In genomic region chr8:84986379-84986945, GRCm38 (mm10) we compare ENCODE assay signal across 9 mouse cellular contexts. TPM values are rescaled to one million over a fixed set of nuclear protein-coding genes. Genes with fewer than 3 reads are reported as not detected.
DNase-seq lines count a peak whose midpoint lies in the region; ATAC-seq and TF ChIP-seq lines count a peak whose summit lies in the region.
"Had no signal": no experiment of that assay in that cellular context is flagged by ENCODE, and none has a peak within 500 bp of the region (broad histone marks: within the 10 kb centered on the region; RNA-seq: fewer than 3 reads in every experiment).

No protein-coding gene starts in this region.

- no peak for ATAC-seq in embryonic facial prominence, embryonic 11.5 days (replicated peaks; ENCODE audit: insufficient number of reproducible peaks, low FRiP score, low TSS enrichment, low read depth)
- no peak for ATAC-seq in intestine, embryonic 15.5 days
- no peak for ATAC-seq in neural tube, embryonic 12.5 days (ENCODE audit: low FRiP score, low read depth)

- peaks cover 11% of the 10 kb centered on the region for H3K4me1 ChIP-seq in embryonic facial prominence, embryonic 11.5 days (ENCODE audit: control insufficient read depth, insufficient read depth, low read length)
- peaks cover 54% of the 10 kb centered on the region for H3K4me1 ChIP-seq in intestine, embryonic 15.5 days (replicated peaks)
- H3K4me1 ChIP-seq in neural tube, embryonic 12.5 days, result peaks cover 26% of the 10 kb centered on the region

- DNase-seq in left cerebral cortex, adult 2 months (ENCODE audit: extremely low spot score in 1 of 2, low spot score in 2 of 2), result no peak
- DNase-seq in left cerebral cortex, postnatal 10 days (ENCODE audit: extremely low spot score in 1 of 2, low spot score in 2 of 2), result no peak
- no peak for DNase-seq in embryonic facial prominence, embryonic 11.5 days (ENCODE audit: low spot score)
- no peak for DNase-seq in right cerebral cortex, postnatal 14 days
- DNase-seq in ovary, postnatal 14 days (ENCODE audit: low spot score), result no peak
- DNase-seq in spleen, postnatal 4 days (ENCODE audit: low spot score in 2 of 2), result no peak

- H3K9me3 ChIP-seq in embryonic facial prominence, embryonic 11.5 days (replicated peaks; ENCODE audit: control insufficient read depth, low read length), result no peaks in the 10 kb centered on the region
- no peaks in the 10 kb centered on the region for H3K9me3 ChIP-seq in intestine, embryonic 15.5 days
- no peaks in the 10 kb centered on the region for H3K9me3 ChIP-seq in neural tube, embryonic 12.5 days

- H3K27ac ChIP-seq in left cerebral cortex, adult 2 months, result peak overlapping the region; percentile 91
- no peak overlapping the region for H3K27ac ChIP-seq in embryonic facial prominence, embryonic 11.5 days (replicated peaks; ENCODE audit: low read depth, low read length)
- peak overlapping the region; percentile 88 for H3K27ac ChIP-seq in intestine, embryonic 15.5 days
- no peak overlapping the region for H3K27ac ChIP-seq in neural tube, embryonic 12.5 days

- WGBS in embryonic facial prominence, embryonic 11.5 days, result 40% methylated on average over 8 of the region's 8 CpGs
- 32% methylated on average over 8 of the region's 8 CpGs for WGBS in intestine, embryonic 15.5 days
- WGBS in neural tube, embryonic 12.5 days, result 41% methylated on average over 8 of the region's 8 CpGs

- H3K4me3 ChIP-seq in left cerebral cortex, adult 2 months, result peak overlapping the region; percentile 60
- peak overlapping the region; percentile 44 for H3K4me3 ChIP-seq in embryonic facial prominence, embryonic 11.5 days (ENCODE audit: low read depth, low read length)
- peak overlapping the region; percentile 51 for H3K4me3 ChIP-seq in intestine, embryonic 15.5 days (replicated peaks)
- peak overlapping the region; percentile 43; the same call in 1 of the 2 replicates for H3K4me3 ChIP-seq in neural tube, embryonic 12.5 days

- no peaks in the 10 kb centered on the region for H3K36me3 ChIP-seq in embryonic facial prominence, embryonic 11.5 days (replicated peaks; ENCODE audit: control insufficient read depth, insufficient read depth, low read depth, low read length)
- H3K36me3 ChIP-seq in intestine, embryonic 15.5 days, result no peaks in the 10 kb centered on the region
- H3K36me3 ChIP-seq in neural tube, embryonic 12.5 days, result no peaks in the 10 kb centered on the region

- H3K27me3 ChIP-seq in embryonic facial prominence, embryonic 11.5 days (ENCODE audit: control insufficient read depth, insufficient read depth, low read length), result no peaks in the 10 kb centered on the region
- H3K27me3 ChIP-seq in intestine, embryonic 15.5 days (replicated peaks), result no peaks in the 10 kb centered on the region
- H3K27me3 ChIP-seq in neural tube, embryonic 12.5 days (replicated peaks), result peaks cover 37% of the 10 kb centered on the region

- intact Hi-C loops in left cerebral cortex, adult 2 months (cut with DNase I), result loop anchor here (1.0 kb wide), 1 partner anchor 8 kb away; the partner anchor contains the start of gene Junb
- intact Hi-C loops in left cerebral cortex, postnatal 10 days (cut with DNase I), result no loop called here

- TF ChIP-seq CTCF in left cerebral cortex, adult 2 months (IDR thresholded peaks at IDR 0.05), result no peak

- peak overlapping the region; percentile 57 for H3K9ac ChIP-seq in embryonic facial prominence, embryonic 11.5 days (replicated peaks; ENCODE audit: low read length)
- H3K9ac ChIP-seq in intestine, embryonic 15.5 days, result peak overlapping the region; percentile 56
- H3K9ac ChIP-seq in neural tube, embryonic 12.5 days, result no peak overlapping the region; the same call in 1 of the 2 replicates

- peak overlapping the region; percentile 99 for H3K4me2 ChIP-seq in embryonic facial prominence, embryonic 11.5 days (ENCODE audit: low read depth, low read length)
- H3K4me2 ChIP-seq in intestine, embryonic 15.5 days (replicated peaks), result peak overlapping the region; percentile 99
- H3K4me2 ChIP-seq in neural tube, embryonic 12.5 days (replicated peaks), result peak overlapping the region; percentile 99

RNA-seq across cellular contexts. Expression of gene Hook2, which starts 3.9 kb away (rescaled TPM):
- total RNA-seq in left cerebral cortex, adult 2 months (2021), result 10 to 100 TPM; 11.3 to 11.6 TPM
- total RNA-seq in left cerebral cortex, postnatal 10 days (2021), result 10 to 100 TPM; 13.4 to 13.9 TPM
- 11.3 and 14.2 TPM in 2 replicates for polyA plus RNA-seq in embryonic facial prominence, embryonic 11.5 days (2014; fragmentation: Nextera tagmentation; extraction: Ambion mirVana)
- 68.7 and 75.8 TPM in 2 replicates for polyA plus RNA-seq in intestine, embryonic 15.5 days (2015; fragmentation: Nextera tagmentation; extraction: Ambion mirVana)
- 17.6 and 18.2 TPM in 2 replicates for polyA plus RNA-seq in neural tube, embryonic 12.5 days (2016; fragmentation: Nextera tagmentation; extraction: Ambion mirVana)

RNA-seq across cellular contexts. Expression of gene Junb, which starts 7.9 kb away (rescaled TPM):
- total RNA-seq in left cerebral cortex, adult 2 months (2021), result 100 to 1,000 TPM in 1 of 2 experiments, 10 to 100 TPM in 1; 99.5 to 145 TPM
- 10 to 100 TPM; 29.9 to 33.0 TPM for total RNA-seq in left cerebral cortex, postnatal 10 days (2021)
- polyA plus RNA-seq in embryonic facial prominence, embryonic 11.5 days (2014; fragmentation: Nextera tagmentation; extraction: Ambion mirVana), result 5.4 and 6.2 TPM in 2 replicates
- polyA plus RNA-seq in intestine, embryonic 15.5 days (2015; fragmentation: Nextera tagmentation; extraction: Ambion mirVana), result 28.4 and 30.7 TPM in 2 replicates
- 9.9 TPM in 2 replicates for polyA plus RNA-seq in neural tube, embryonic 12.5 days (2016; fragmentation: Nextera tagmentation; extraction: Ambion mirVana)

RNA-seq across cellular contexts. Expression of gene Rnaseh2a, which starts 16.9 kb away (rescaled TPM):
- total RNA-seq in left cerebral cortex, adult 2 months (2021), result 10 to 100 TPM; 43.4 to 47.3 TPM
- 10 to 100 TPM; 41.0 to 44.2 TPM for total RNA-seq in left cerebral cortex, postnatal 10 days (2021)
- polyA plus RNA-seq in embryonic facial prominence, embryonic 11.5 days (2014; fragmentation: Nextera tagmentation; extraction: Ambion mirVana), result 109 and 137 TPM in 2 replicates
- polyA plus RNA-seq in intestine, embryonic 15.5 days (2015; fragmentation: Nextera tagmentation; extraction: Ambion mirVana), result 116 and 117 TPM in 2 replicates
- polyA plus RNA-seq in neural tube, embryonic 12.5 days (2016; fragmentation: Nextera tagmentation; extraction: Ambion mirVana), result 78.4 and 85.2 TPM in 2 replicates

RNA-seq across cellular contexts. Expression of gene Prdx2, which starts 17.1 kb away (rescaled TPM):
- total RNA-seq in left cerebral cortex, adult 2 months (2021), result 100 to 1,000 TPM; 319 to 333 TPM
- 100 to 1,000 TPM; 507 to 518 TPM for total RNA-seq in left cerebral cortex, postnatal 10 days (2021)
- 1,219 and 1,316 TPM in 2 replicates for polyA plus RNA-seq in embryonic facial prominence, embryonic 11.5 days (2014; fragmentation: Nextera tagmentation; extraction: Ambion mirVana)
- polyA plus RNA-seq in intestine, embryonic 15.5 days (2015; fragmentation: Nextera tagmentation; extraction: Ambion mirVana), result 581 and 615 TPM in 2 replicates
- 1,247 and 1,331 TPM in 2 replicates for polyA plus RNA-seq in neural tube, embryonic 12.5 days (2016; fragmentation: Nextera tagmentation; extraction: Ambion mirVana)

RNA-seq across cellular contexts. Expression of gene Gm49661, which starts 17.2 kb away (rescaled TPM):
- total RNA-seq in left cerebral cortex, adult 2 months (2021), result not detected
- total RNA-seq in left cerebral cortex, postnatal 10 days (2021), result not detected
- not detected in 2 replicates for polyA plus RNA-seq in embryonic facial prominence, embryonic 11.5 days (2014; fragmentation: Nextera tagmentation; extraction: Ambion mirVana)
- not detected in 2 replicates for polyA plus RNA-seq in intestine, embryonic 15.5 days (2015; fragmentation: Nextera tagmentation; extraction: Ambion mirVana)
- not detected in 2 replicates for polyA plus RNA-seq in neural tube, embryonic 12.5 days (2016; fragmentation: Nextera tagmentation; extraction: Ambion mirVana)
- polyA plus RNA-seq: brain, embryonic 14.5 days had no signal

Comparison
In these comparisons a context has a peak if more than half of its experiments do, and no peak if none do; other contexts are left out.
1. H3K27ac ChIP-seq: peak in left cerebral cortex, adult 2 months (single experiment) and intestine, embryonic 15.5 days (single experiment); none in embryonic facial prominence, embryonic 11.5 days (single experiment) and neural tube, embryonic 12.5 days (single experiment).
2. Peak in every context shown above with its lines, with median percentiles within 50 percentile points of each other: H3K4me3 ChIP-seq and H3K4me2 ChIP-seq.